Mouse (Mus musculus): Measurements from ENCODE around the gene Mtch2.
A peak's percentile ranks its signal among the peaks of the same experiment; 100 is the strongest.
"Not testable (repeated sequence)": the region's sequence is repeated elsewhere in the genome, so short reads cannot be mapped to it uniquely, and the experiment has no call there.

The Mtch2 gene

DNA sequence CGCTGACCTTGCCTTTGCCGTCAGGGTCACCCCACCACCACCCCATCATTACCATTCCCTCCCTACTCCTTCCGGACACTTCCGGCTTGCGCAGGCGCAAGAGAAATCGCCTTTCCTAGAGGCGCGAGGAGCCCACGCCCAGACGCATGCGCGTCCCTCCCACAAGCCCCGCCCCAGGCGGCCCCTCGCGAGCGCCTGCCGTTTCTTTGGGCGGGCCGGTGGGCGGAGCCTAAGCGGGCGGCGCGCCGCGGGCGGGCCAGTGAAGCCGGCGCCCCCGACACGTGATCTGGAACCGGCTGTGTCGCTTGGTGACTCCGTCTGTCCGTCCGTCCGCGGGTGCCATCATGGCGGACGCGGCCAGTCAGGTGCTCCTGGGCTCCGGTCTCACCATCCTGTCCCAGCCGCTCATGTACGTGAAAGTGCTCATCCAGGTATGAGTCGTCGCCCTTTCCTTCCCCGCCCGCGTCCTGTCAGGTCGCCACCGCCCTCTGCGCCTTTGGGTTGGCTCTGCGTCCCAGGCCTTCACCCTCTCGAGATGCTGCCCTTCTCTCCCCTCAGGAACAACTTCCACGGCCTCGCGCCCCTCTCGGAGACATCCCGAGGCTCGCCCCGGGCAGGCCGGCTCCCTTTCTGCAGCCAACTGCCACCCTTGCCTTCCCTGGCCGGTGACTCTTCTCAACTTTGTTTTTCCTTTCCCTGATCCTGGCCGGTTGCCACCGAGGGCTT, at the start of gene Mtch2:
TSS of gene Mtch2 (plus strand) at position 201 of the 726 bp plus-strand sequence.
- DNase-seq (ENCODE audit: low read depth): peak; percentile 94

DNA sequence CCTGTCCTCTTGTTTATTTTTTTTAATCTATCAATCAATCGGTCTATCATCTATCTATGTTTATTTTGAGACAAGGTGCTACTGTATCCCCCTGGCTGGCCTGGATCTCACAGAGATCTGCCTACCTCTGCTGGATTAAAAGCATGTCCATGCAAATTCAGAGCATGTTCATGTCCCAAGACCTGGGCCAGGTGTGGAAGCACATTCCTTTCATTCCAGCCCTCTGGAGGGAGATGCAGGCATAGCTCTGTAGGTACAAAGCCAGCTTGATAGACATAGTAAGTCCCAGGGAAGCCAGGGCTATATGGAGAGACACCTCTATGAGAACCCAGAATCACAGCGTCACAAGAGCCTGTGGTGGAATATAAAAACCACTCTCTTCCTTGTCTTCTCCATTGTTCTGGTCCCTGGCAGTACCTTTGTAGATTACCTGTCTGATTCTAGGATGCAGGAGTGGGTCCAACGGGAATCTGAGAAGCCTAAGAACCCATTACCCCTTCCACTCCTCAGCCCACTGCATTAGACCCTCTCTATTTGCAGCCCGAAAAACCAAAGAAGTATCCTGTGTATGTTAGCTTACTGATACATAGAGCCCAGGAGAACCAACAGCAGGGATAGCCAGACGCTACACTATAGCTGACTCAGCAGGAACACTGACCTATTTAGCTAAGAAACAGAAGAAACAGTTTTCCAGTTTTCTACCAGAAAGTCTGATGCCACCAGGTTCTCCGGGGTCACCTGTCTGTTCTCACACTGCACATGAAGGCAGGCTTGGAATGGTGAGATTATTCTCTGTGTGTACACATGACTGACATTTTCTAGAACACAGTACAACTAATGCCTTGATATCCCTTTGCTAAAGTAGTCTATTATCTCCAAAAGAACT, 38.5 kb upstream of the Mtch2 start:
- no peak for DNase-seq (ENCODE audit: low read depth)

DNA sequence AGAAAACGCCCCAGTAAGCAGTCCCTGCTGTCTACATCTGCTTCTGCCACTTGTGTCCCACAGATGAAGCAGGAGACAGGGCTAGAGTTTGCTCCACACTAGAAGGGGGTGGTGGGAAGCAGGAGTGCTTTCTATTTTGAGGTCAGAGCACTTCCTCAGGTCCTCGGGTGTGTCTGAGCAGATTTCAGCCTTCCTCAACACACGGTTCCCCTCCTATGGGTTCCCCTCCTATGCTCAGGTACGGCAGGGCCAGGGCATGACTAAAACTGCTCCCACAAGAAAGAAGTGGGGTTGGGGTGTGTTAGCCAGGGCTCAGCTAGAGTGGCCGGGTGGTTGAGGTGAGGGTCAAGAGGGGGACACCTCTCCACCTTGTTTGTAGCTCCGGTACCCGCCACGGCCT, 36.2 kb upstream of the Mtch2 start:
- DNase-seq (ENCODE audit: low read depth): no peak

DNA sequence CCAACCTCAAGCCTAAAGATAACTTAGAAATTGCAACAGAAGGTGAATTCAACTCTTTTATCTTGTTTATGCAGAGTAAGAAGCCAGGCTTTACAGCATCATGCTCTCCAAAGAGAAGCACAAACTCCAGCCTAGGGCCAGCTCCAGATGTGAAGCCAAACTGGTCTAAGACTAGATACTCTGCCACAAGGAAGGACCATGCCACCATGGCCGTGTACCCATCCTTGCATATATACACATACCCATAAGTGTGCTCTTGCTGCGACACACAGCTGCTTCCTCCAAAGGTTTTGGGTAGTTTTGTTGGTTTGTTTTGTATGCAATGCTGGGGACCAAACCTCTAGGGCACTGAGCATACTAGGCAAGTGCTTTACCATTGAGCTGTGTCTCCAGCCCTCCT, 31.7 kb upstream of the Mtch2 start:
- no peak for DNase-seq (ENCODE audit: low read depth)

DNA sequence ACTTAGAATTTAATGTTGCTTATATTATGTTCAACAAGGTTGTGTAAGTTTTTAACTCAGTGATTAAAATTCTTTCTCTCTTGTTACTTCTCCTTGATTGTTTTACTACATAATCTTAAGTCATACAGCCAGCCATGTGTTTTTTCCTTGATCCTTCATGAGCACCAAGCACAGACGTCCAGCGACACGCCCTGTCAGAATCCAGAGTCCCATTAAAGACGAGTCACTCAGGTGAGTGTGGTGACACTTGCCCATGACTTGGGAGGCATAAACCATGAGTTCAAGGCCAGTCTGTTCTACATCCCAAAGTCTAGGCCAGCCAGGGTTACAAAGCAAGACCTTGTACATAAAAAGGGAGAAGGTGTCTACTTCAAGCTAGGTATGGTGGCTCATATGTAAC, 30.8 kb upstream of the Mtch2 start:
- DNase-seq (ENCODE audit: low read depth): no peak

DNA sequence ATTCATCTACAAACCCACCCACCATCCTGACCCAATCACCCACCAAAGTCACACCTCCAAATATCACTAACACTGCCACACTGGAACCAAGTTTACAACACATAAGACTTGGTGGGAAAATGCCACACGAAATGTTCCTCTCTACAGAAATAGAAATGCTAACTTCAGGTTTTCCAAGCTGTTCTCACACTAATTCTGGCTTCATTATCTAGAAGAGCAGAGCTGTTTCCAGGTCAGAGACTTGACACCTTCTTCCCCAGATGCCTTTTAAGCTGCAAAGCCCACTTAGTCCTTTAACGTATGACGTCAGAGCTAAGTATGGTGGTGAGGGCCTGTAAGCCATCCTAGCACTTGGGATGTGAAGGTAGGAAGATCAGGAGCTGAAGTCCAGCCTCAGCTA, 28.2 kb upstream of the Mtch2 start:
- DNase-seq (ENCODE audit: low read depth): no peak

DNA sequence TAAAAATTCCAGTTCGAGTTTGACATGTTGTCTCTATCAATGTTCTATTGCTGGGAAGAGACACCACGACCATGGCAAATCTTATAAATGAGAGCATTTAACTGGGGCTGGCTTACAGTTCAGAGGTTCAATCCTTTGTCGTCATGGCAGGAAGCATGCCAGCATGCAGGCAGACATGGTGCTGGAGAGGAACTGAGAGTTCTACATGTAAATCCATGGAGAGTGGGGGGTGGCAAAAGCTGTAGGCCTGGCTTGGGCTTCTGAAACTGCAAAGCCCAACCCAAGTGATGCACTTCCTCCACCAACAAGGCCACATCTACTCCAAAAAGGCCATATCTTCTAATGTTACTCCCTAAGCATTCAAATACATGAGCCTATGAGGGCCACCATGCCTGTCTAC, 26.1 kb upstream of the Mtch2 start:
- DNase-seq (ENCODE audit: low read depth): no peak

DNA sequence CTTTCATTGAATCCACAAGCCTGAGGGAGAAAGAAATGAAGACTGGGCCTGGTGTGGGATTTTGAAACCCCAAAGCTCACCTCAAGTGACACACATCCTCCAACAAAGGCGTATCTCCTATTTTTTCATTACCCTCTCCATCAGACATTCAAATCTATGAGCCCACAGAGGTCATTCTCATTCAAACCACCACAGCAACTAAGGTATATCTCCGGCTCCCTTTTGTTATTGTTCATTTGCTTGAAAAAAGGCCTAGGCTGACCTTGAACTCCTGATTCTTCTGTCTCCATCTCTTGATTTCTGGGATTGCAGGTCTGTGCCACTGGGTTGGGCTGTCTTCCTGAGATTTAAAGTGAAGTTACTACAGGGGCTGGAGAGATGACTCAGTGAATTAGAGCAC, 24.0 kb upstream of the Mtch2 start:
- no peak for DNase-seq (ENCODE audit: low read depth)

DNA sequence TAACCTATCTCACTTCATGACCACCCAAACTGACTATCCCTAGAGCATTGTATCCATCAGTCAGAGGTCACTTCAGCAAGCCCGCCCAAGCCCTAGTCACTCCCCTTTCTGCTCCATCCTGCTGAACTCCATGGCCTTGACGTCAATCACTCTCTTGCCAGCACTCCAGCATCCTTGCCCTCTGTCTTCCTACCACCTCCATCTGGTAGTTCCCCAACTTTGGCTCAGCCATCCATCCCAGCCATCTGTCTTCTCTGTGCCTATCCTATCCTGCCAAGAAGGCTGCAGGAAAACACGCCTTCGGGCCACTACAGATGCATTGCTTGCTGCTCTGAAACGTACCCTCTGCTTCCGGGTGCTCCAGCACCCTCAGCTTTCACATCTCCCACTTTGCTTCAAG, 23.2 kb upstream of the Mtch2 start:
- no peak for DNase-seq (ENCODE audit: low read depth)

DNA sequence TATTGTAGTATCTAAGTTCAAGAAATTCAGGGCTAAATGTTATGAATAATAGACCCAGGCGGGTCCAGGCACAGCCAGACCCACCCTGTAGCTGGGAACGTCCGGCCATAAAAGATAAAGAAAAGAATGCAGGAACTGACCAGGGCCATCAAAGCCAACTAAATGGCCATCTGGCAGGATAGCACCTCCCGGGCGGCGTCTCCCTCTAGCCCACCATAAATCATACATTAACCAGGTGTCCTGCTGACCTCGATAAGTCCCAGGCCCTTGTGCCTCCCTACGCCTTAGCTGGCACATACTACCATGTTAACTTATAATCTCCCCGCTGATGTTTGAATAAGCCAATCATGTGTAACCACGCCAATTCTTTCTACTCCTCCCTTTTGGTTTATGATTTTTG, 22.4 kb upstream of the Mtch2 start:
- DNase-seq (ENCODE audit: low read depth): not testable (repeated sequence)

DNA sequence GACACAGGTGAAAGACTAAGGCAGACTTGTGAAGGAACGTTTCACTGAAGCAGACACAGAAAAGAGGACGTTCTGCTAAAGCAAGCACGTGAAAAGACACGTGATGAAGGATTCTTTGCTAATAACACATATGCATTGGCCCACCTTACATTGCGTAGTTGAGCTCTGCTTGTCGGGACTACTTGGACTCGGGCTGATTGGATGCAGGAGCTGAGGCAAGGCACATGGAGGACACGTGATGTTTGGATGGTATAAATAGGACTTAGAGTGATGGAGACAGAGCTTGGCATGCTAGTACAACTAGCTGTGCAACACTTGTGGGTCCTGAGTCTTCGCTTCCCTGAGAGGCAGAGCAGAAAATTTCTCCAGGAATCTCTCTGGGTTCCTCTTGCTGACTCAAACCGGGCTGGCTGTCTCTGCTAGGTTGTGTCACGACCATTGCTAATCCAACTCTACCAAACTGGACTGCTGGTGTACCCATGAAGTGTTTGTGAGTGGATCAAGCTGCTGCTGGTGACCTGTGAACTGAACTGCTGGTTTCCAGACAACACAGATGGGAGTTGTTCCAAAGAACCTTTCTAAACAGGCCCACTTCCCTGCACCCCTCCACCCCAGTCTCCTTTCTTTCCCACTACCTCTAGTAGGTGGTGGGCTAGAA, 21.3 kb upstream of the Mtch2 start:
- DNase-seq (ENCODE audit: low read depth): no peak

DNA sequence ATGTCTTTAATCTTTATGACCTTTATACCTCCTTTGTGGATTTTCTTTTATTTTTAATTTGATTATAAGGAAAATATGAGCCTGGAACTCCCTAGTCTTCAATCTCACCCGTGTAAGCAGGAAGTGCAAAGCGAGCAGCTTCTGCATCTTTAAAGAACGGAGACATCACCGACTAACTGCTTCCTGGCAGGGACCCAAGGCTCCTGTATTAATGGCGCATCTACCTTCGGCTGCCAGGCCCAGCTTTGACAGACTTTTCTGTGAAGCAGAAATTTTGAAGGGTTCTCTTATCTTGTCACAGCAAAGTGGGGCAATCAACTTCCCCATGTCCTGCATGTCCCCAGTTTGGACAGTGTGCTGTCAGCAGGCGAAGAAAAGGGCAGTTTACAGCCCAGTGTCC, 18.2 kb upstream of the Mtch2 start:
- DNase-seq (ENCODE audit: low read depth): no peak

DNA sequence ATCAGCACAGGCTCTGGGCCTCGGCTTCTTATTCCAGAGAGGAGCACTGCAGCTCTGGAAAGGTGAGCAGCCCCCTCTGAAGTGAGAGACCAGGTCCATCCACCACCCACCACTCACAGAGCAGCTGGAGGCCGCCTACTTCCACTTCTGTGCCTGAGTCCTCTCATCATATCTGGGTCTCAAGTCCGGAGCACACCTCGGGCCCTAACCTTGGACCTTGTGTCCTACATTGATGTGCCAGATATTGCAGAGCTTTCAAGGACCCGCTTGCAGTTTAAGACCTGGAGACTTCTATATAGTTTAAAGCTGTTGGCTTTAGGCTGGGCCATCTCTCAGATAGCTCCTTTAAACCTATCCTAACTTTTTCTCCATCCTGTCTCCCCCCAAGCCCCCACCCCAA, 13.5 kb upstream of the Mtch2 start:
- no peak for DNase-seq (ENCODE audit: low read depth)

DNA sequence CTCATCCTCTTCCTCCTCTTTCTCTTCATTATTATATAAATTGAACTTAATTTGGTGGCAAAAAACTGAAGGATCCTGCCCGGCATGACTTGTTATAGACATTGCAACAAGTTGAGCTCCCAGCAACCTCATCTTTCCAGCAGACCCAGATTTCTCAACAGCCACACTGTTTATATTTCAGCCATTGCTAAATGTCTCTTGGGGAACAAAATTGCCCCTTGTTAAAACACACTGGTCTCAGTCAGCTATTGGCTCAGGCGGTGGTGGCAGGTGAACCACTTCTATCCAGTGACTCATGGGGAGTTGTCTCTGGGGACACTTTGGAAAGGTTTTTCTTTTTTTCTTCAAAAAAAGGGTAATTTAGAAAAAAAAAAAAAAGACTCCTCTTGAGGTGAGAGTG, 8.3 kb upstream of the Mtch2 start:
- DNase-seq (ENCODE audit: low read depth): no peak

DNA sequence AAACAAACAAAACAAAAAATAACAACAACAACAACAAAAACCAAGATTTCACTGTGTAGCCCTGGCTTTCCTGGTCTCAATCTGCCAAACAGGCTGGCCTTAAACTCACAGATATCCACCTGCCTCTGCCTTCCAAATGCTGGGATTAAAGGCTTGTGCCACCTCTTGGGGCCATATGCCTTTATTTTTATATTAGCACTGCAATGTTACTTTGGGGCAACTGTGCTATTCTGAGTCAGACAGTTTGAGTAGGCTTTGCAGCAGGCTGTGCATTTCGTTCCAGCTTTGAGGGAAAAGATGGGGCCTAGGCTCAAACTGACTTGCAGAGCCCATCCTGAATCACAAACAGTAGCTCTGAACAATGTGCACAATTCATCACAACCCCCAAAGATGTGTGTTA, 3.3 kb upstream of the Mtch2 start:
- DNase-seq (ENCODE audit: low read depth): no peak

DNA sequence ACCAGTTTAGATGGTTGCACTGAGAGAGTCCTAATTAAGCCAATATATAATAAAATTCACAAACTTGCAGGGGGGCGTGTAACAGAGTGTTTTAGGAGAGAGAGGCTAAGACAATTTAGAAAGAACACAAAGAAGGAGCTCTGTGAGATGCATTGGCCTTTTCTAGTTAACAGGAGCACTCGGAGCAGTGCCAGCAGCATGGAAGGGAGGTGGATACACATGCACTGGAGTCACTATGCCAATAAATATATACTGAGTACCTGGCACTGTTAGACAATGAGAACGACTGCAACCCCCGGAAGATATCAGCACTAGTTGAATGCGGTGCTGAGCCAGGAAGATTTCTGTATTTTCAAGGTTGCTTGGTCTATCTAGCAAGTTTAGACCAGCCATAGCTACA, 2.7 kb upstream of the Mtch2 start:
- no peak for DNase-seq (ENCODE audit: low read depth)

DNA sequence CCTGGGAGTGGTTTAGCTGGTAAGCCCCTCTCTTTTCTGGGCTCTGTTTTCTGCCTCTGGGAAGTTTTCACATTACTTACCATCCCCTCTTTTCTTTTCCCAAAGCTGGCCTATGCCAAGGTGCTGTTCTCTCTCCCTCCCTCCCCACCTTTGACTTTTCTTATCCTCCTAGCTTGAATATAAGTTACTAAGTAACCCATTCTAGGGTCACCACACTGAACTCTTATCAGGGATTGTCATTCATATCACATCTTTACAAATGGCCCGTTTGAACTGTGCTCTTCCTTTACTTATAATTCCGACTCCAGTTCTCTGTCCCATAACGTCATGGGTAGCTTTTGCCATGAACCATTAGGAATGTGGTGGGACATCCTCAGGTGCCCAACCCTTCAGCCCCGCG, 1.7 kb upstream of the Mtch2 start:
- no peak for DNase-seq (ENCODE audit: low read depth)

DNA sequence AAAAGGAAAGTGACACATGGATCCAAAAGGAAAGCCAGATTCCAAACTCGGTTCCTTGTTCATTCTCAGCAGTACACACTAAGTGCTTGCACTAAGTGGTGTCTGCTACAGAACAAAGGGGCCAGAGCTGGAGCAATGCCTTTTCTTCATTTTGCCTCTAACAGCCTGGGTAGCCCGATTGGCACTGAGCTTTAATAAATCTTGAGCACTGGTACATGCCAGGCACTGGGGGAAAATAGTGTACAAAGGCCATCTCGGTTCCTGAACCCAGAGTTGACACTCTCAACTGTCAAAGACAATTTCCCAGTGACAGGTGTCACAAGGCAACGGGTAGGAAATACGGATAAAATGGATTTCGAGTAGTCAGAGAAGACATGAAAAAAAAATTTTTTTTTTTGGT, 784 bp upstream of the Mtch2 start:
- no peak for DNase-seq (ENCODE audit: low read depth)

DNA sequence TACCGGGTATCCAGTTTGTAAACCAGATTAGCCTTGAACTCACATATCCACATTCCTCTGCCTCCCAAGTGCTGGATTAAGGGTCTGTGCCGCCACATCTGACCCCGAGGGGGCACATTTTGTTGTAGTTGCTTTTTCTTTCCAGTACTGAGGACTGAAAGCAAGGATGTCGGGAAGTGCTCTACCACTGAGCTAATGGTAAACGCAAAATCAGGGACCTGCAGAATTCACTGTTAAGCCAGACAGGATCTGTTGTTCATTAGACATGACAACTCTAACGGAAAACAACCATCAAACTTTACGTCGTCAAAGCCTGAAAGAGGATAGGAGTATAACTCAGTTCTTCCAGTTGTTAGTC, 379 bp upstream of the Mtch2 start:
- no peak for DNase-seq (ENCODE audit: low read depth)

DNA sequence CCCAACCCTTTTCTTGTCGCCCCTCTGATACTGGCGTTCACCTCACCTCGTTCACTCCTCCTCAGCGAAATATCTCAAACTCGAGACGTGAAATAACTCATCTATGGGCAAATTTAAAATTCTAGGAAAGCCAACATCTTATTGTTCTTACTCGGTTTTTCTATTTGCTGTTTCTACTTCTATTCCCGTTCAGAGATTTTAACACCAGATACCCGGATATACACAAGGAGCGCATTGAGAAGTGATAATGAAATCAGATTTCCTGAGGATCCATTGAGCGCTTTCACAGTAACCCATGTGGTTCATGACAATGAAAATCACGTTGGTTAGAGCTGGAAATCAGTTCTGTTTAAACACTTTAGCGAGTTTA, 711 bp downstream of the Mtch2 start:
- no peak for DNase-seq (ENCODE audit: low read depth)

DNA sequence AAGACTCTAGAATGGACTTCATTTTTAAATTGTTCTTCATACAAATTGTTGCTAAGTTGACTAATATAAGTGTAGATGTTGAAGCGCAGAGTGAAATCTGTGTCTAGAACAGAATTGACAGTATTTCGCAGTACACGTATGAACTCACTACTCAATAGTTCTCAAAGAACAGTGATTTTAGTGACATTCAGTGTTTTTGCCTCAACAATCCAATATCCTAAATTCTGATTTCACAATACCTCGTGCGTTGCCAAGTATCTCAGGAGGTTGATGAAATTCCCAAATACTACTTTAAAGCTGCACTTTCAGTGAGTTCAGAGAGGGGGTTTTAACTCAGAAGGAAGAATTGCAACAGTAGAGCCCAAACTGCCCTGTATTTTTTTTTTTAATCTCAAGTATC, 1.4 kb downstream of the Mtch2 start:
- DNase-seq (ENCODE audit: low read depth): no peak

DNA sequence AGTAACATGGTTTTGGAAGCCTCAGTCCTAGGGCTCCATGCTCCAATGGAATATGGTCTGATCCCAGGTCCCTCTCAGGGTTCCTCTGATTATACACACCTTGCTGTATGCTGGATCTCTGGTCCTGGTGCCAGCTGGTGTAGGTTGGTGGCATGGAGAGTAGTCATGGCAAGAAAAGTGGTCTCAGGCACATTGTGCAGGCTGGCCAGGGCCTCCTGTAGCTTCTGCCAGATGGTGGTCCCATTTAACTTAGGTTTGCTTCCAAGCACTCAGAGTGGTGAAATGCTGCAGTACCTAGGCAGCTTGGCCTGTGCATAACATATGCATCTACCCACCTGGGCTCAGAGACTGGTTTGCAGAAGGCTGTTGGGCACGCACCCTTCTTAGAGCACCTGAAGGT, 3.4 kb downstream of the Mtch2 start:
- DNase-seq (ENCODE audit: low read depth): no peak

DNA sequence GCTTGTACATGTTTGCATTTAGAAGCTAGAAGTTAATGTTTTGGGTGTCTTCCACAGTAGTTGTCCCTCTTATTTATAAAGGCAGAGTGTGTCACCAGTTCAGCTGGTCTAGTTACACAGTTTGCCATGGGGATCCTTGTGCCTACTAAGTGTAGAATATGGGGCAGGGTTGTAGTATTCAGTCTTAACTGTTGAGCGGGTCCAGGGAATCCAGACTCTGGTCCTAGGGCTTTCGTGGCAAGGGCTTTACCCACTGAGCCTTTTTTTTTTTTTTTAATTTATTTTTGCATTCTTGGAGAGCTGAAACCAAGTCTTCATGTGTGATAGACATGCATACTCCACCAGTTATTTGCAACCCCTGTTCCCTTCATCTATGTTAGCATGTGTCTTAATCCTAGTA, 14.5 kb downstream of the Mtch2 start:
- DNase-seq (ENCODE audit: low read depth): no peak
